Mouse (Mus musculus): ENCODE measurements around the gene Gadd45g.

DNA sequence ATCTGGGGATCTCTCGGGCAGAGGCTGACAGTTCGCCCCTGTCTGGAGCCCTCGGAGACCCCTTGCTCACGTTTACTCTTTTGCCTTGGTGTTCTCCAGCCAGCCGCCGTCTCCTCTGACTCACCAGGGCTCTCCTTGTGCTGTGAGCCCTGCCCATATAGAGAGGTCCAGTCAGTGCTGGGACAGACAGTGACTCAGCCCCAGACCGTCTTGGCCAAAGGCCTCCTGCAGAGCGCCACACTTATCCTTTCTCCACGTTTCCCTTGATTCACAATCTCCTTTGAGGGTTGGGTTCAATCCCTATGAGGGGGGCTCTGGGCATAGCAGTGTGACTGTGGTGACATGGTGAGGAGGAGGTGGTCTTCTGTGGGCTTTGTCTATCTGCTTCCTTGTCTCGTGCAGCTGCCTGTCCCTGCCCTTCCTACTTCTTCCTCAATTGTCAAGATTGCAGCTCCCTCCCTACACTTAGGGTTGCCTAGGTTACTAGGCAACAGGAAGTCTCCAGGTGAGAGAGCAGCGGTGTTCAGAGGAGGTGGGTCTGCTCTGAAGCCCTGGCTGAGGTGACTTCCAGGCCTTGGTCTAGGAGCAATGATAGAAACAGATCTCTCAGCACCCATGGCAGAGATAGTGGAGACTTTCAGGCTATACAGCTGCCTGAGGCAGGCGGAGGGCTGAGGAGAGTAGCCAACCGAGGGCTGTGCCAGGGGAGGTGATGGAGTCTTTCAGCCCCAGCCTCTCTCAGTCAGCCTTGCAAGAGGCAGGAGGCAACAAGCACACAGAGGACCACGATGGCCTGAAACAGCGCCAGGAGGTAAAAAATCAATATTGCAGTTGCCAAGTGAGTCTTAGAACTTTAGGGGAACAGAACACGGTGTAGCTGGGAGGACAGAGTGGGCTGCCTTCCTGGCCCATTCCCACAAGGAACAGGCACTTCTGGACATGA lies 7.1 kb downstream of the Gadd45g start:
- TF ChIP-seq EP300 (IDR thresholded peaks at IDR 0.05; ENCODE audit: low read length) (no peak), ZC3H11A (IDR thresholded peaks at IDR 0.05; ENCODE audit: low read depth, low read length) (no peak), MAZ (IDR thresholded peaks at IDR 0.05; ENCODE audit: low read depth, low read length) (no peak), E2F4 (IDR thresholded peaks at IDR 0.05; ENCODE audit: insufficient replicate concordance, low read depth, low read length) (no peak), CHD2 (IDR thresholded peaks at IDR 0.05; ENCODE audit: low read length) (no peak), CTCF (conservative IDR thresholded peaks at IDR 0.05 in 1 of 2, IDR thresholded peaks at IDR 0.05 in 1 of 2; ENCODE audit: low read depth in 2 of 2, low read length in 2 of 2) (no peak), POLR2A (IDR thresholded peaks at IDR 0.05; ENCODE audit: low read depth, low read length) (no peak), NELFE (IDR thresholded peaks at IDR 0.05; ENCODE audit: low read depth, low read length) (no peak), ZKSCAN1 (IDR thresholded peaks at IDR 0.05; ENCODE audit: borderline replicate concordance, low read depth, low read length) (no peak), USF1 (IDR thresholded peaks at IDR 0.05; ENCODE audit: low read depth, low read length) (no peak), ELF1 (IDR thresholded peaks at IDR 0.05; ENCODE audit: low read depth, low read length) (no peak), NRF1 (IDR thresholded peaks at IDR 0.05; ENCODE audit: low read depth, low read length) (no peak)
